Mouse (Mus musculus): ENCODE results near the gene Hhat. TPM values are rescaled to one million over a fixed set of nuclear protein-coding genes. Genes with fewer than 3 reads are reported as not detected.

The Hhat gene
- polyA plus RNA-seq, 1 experiment: 4.0 TPM

GRCm38 (mm10) chr1:192606876-192607275, 164.1 kb downstream of the Hhat start:
- TF ChIP-seq CTCF (IDR thresholded peaks at IDR 0.05; ENCODE audit: control insufficient read depth, insufficient read depth, insufficient replicate concordance, low read depth, low read length): no peak
- TF ChIP-seq POLR2A (IDR thresholded peaks at IDR 0.05; ENCODE audit: control insufficient read depth, low read depth, low read length): no peak
- Histone ChIP-seq H3K36me3 (ENCODE audit: control insufficient read depth, insufficient read depth, low read length) (no peaks in the 10 kb centered on the region), H3K4me1 (ENCODE audit: control insufficient read depth, insufficient read depth, low read length) (no peaks in the 10 kb centered on the region), H3K4me3 (ENCODE audit: control insufficient read depth, low read depth, low read length) (no peak overlapping the region), H3K27ac (ENCODE audit: control insufficient read depth, insufficient read depth, low read depth, low read length) (no peak overlapping the region), H3K27me3 (ENCODE audit: control insufficient read depth, insufficient read depth, low read length) (no peaks in the 10 kb centered on the region)

DNA sequence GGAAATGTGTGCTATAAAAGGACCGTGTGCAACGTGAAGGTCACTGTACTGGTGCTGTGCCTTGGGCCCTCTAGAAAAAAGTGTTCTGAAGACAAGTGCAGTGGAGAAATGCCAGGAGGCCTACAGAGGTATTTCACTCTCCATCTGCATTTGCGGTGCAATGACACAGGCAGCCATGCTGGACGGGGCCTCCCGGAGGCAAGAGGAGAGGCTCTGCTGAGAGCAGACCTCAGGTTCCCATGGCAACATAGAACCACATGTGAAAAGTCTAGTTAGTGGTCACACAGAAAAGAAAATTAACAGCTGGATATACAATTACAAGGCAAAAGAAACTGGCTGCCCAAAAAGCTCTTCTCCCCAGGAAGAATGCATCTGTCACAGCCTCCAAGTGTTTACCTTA, 166.6 kb downstream of the Hhat start:
- no peaks in the 10 kb centered on the region for H3K4me1 ChIP-seq (ENCODE audit: control insufficient read depth, insufficient read depth, low read length)
- no peak for TF ChIP-seq POLR2A (IDR thresholded peaks at IDR 0.05; ENCODE audit: control insufficient read depth, low read depth, low read length)
- TF ChIP-seq CTCF (IDR thresholded peaks at IDR 0.05; ENCODE audit: control insufficient read depth, insufficient read depth, insufficient replicate concordance, low read depth, low read length): no peak
- H3K4me3 ChIP-seq (ENCODE audit: control insufficient read depth, low read depth, low read length): no peak overlapping the region
- H3K27ac ChIP-seq (ENCODE audit: control insufficient read depth, insufficient read depth, low read depth, low read length): no peak overlapping the region
- no peaks in the 10 kb centered on the region for H3K27me3 ChIP-seq (ENCODE audit: control insufficient read depth, insufficient read depth, low read length)
- H3K36me3 ChIP-seq (ENCODE audit: control insufficient read depth, insufficient read depth, low read length): no peaks in the 10 kb centered on the region

DNA sequence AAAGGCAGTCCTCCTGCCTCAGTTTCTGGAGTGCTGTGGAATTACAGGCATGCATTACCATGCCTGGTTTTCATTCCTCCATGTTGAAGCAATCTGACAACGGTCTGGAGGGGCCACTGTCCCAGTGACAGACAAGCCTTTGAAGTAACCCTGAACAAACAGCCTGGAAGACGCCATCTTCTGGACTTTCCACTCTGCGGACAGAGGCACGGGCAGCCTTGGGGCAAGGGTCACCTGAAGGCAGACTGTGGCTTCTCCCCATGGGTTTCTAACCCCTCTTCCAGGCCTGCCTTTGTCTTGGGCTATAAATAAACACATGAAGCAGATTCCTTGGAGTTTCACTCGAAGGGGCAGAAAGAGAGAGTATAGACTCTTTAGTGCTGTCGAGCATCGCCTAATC, 167.5 kb downstream of the Hhat start:
- TF ChIP-seq CTCF (IDR thresholded peaks at IDR 0.05; ENCODE audit: control insufficient read depth, insufficient read depth, insufficient replicate concordance, low read depth, low read length): no peak
- TF ChIP-seq POLR2A (IDR thresholded peaks at IDR 0.05; ENCODE audit: control insufficient read depth, low read depth, low read length): no peak
- no peaks in the 10 kb centered on the region for H3K4me1 ChIP-seq (ENCODE audit: control insufficient read depth, insufficient read depth, low read length)
- H3K4me3 ChIP-seq (ENCODE audit: control insufficient read depth, low read depth, low read length): no peak overlapping the region
- no peaks in the 10 kb centered on the region for H3K27me3 ChIP-seq (ENCODE audit: control insufficient read depth, insufficient read depth, low read length)
- no peak overlapping the region for H3K27ac ChIP-seq (ENCODE audit: control insufficient read depth, insufficient read depth, low read depth, low read length)
- H3K36me3 ChIP-seq (ENCODE audit: control insufficient read depth, insufficient read depth, low read length): no peaks in the 10 kb centered on the region

- no peaks in the 10 kb centered on the region for H3K4me1 ChIP-seq (ENCODE audit: control insufficient read depth, insufficient read depth, low read length)
- TF ChIP-seq CTCF (IDR thresholded peaks at IDR 0.05; ENCODE audit: control insufficient read depth, insufficient read depth, insufficient replicate concordance, low read depth, low read length) (no peak), POLR2A (IDR thresholded peaks at IDR 0.05; ENCODE audit: control insufficient read depth, low read depth, low read length) (no peak)
- no peak overlapping the region for H3K4me3 ChIP-seq (ENCODE audit: control insufficient read depth, low read depth, low read length)
- H3K27ac ChIP-seq (ENCODE audit: control insufficient read depth, insufficient read depth, low read depth, low read length): no peak overlapping the region
- no peaks in the 10 kb centered on the region for H3K36me3 ChIP-seq (ENCODE audit: control insufficient read depth, insufficient read depth, low read length)
- no peaks in the 10 kb centered on the region for H3K27me3 ChIP-seq (ENCODE audit: control insufficient read depth, insufficient read depth, low read length)
Measured at GRCm38 (mm10) chr1:192601206-192601605, 169.8 kb downstream of the Hhat start.

DNA sequence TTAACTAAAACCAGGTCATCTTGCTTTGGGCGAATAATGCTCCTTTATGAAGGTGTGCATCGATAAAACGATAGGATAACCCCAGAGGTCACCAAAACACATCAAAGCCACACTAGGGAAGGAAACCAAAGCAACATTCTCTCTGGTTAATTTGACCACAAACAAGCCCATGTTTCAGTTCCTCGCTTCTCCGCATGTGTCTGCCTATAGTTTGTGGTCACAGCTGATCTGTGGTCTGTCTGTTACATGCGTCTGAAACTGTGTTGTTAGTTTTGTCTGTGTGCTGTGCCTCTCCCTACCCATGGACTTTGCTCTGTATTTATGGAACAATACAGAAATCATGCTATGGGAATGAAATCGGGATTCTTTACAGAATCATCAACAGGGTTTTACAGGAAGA, 171.3 kb downstream of the Hhat start:
- no peaks in the 10 kb centered on the region for H3K4me1 ChIP-seq (ENCODE audit: control insufficient read depth, insufficient read depth, low read length)
- no peaks in the 10 kb centered on the region for H3K36me3 ChIP-seq (ENCODE audit: control insufficient read depth, insufficient read depth, low read length)
- no peak overlapping the region for H3K4me3 ChIP-seq (ENCODE audit: control insufficient read depth, low read depth, low read length)
- H3K27me3 ChIP-seq (ENCODE audit: control insufficient read depth, insufficient read depth, low read length): no peaks in the 10 kb centered on the region
- H3K27ac ChIP-seq (ENCODE audit: control insufficient read depth, insufficient read depth, low read depth, low read length): no peak overlapping the region
- no peak for TF ChIP-seq CTCF (IDR thresholded peaks at IDR 0.05; ENCODE audit: control insufficient read depth, insufficient read depth, insufficient replicate concordance, low read depth, low read length)
- TF ChIP-seq POLR2A (IDR thresholded peaks at IDR 0.05; ENCODE audit: control insufficient read depth, low read depth, low read length): no peak

GRCm38 (mm10) chr1:192598380-192598779, 172.6 kb downstream of the Hhat start:
- Histone ChIP-seq H3K36me3 (ENCODE audit: control insufficient read depth, insufficient read depth, low read length) (no peaks in the 10 kb centered on the region), H3K4me1 (ENCODE audit: control insufficient read depth, insufficient read depth, low read length) (no peaks in the 10 kb centered on the region), H3K4me3 (ENCODE audit: control insufficient read depth, low read depth, low read length) (no peak overlapping the region), H3K27ac (ENCODE audit: control insufficient read depth, insufficient read depth, low read depth, low read length) (no peak overlapping the region), H3K27me3 (ENCODE audit: control insufficient read depth, insufficient read depth, low read length) (no peaks in the 10 kb centered on the region)
- TF ChIP-seq POLR2A (IDR thresholded peaks at IDR 0.05; ENCODE audit: control insufficient read depth, low read depth, low read length) (no peak), CTCF (IDR thresholded peaks at IDR 0.05; ENCODE audit: control insufficient read depth, insufficient read depth, insufficient replicate concordance, low read depth, low read length) (peak; percentile 50; the same call in 1 of the 2 replicates)

- Histone ChIP-seq H3K27ac (ENCODE audit: control insufficient read depth, insufficient read depth, low read depth, low read length) (no peak overlapping the region), H3K27me3 (ENCODE audit: control insufficient read depth, insufficient read depth, low read length) (no peaks in the 10 kb centered on the region), H3K4me3 (ENCODE audit: control insufficient read depth, low read depth, low read length) (no peak overlapping the region), H3K36me3 (ENCODE audit: control insufficient read depth, insufficient read depth, low read length) (no peaks in the 10 kb centered on the region), H3K4me1 (ENCODE audit: control insufficient read depth, insufficient read depth, low read length) (no peaks in the 10 kb centered on the region)
- TF ChIP-seq CTCF (IDR thresholded peaks at IDR 0.05; ENCODE audit: control insufficient read depth, insufficient read depth, insufficient replicate concordance, low read depth, low read length): no peak
- TF ChIP-seq POLR2A (IDR thresholded peaks at IDR 0.05; ENCODE audit: control insufficient read depth, low read depth, low read length): no peak
Measured at GRCm38 (mm10) chr1:192595426-192595825, 175.6 kb downstream of the Hhat start.

- no peak overlapping the region for H3K27ac ChIP-seq (ENCODE audit: control insufficient read depth, insufficient read depth, low read depth, low read length)
- TF ChIP-seq POLR2A (IDR thresholded peaks at IDR 0.05; ENCODE audit: control insufficient read depth, low read depth, low read length): no peak
- TF ChIP-seq CTCF (IDR thresholded peaks at IDR 0.05; ENCODE audit: control insufficient read depth, insufficient read depth, insufficient replicate concordance, low read depth, low read length): no peak
Measured at GRCm38 (mm10) chr1:192593492-192593891, 177.5 kb downstream of the Hhat start.

More at GRCm38 (mm10) chr1:192593492-192593891, 177.5 kb downstream of the Hhat start:
- H3K4me1 ChIP-seq (ENCODE audit: control insufficient read depth, insufficient read depth, low read length): no peaks in the 10 kb centered on the region
- H3K4me3 ChIP-seq (ENCODE audit: control insufficient read depth, low read depth, low read length): no peak overlapping the region
- H3K36me3 ChIP-seq (ENCODE audit: control insufficient read depth, insufficient read depth, low read length): no peaks in the 10 kb centered on the region
- H3K27me3 ChIP-seq (ENCODE audit: control insufficient read depth, insufficient read depth, low read length): no peaks in the 10 kb centered on the region

All from testis, adult 2 months (tissue).